Mouse (Mus musculus): ENCODE measurements at regions not wholly inside any gene's neighbourhood (a gene's known extent, or its start where the extent isn't known, plus 50 kb on each side); places are given as distances from the start of the nearest gene placed in this dataset.

DNA sequence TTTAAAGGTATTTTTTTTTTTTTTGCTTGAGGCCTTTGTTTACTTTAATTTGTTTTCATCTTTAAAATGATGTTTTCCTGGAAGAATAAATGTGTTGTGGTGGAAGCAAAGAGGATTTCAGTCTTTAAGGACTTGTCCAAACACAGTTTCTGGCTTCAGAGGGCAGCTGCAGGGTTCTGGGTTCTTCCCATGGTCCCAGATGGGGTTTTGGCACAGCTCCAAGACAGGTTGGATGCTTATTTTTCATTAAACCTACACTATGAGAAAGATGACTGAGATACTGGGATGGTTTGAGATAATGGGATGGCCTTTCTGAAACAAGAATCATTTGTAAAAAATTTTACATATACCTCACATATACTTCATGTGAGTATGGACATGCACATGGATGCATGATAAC, 234.7 kb upstream of the Sphkap start:
- TF ChIP-seq MYOD1 (IDR thresholded peaks at IDR 0.05; ENCODE audit: control insufficient read depth in 1 of 3, insufficient read length in 2 of 3, low read depth in 2 of 3), result no peak
- TF ChIP-seq POLR2A (IDR thresholded peaks at IDR 0.05; ENCODE audit: insufficient read length, low read depth), result no peak
- no peak for TF ChIP-seq USF1 (IDR thresholded peaks at IDR 0.05; ENCODE audit: low read depth)
- no peak for TF ChIP-seq POLR2AphosphoS2 (IDR thresholded peaks at IDR 0.05; ENCODE audit: insufficient read length, low read depth)
- no peak for TF ChIP-seq MYOG (IDR thresholded peaks at IDR 0.05; ENCODE audit: control insufficient read depth in 1 of 3, insufficient read depth in 1 of 3, insufficient read length in 2 of 3, low read depth in 2 of 3)
- TF ChIP-seq E2F4 (IDR thresholded peaks at IDR 0.05; ENCODE audit: insufficient read depth), result no peak
- no peak for TF ChIP-seq MAX (IDR thresholded peaks at IDR 0.05; ENCODE audit: low read depth)
- TF ChIP-seq CEBPB (IDR thresholded peaks at IDR 0.05; ENCODE audit: insufficient read depth, poor library complexity, severe bottlenecking), result no peak
- no peak for TF ChIP-seq SRF (IDR thresholded peaks at IDR 0.05; ENCODE audit: control insufficient read depth, insufficient read length, low read depth)
